Mouse (Mus musculus): ENCODE measurements around the gene Ttc21a.
"Not testable (repeated sequence)": the region's sequence is repeated elsewhere in the genome, so short reads cannot be mapped to it uniquely, and the experiment has no call there.

Gene Ttc21a

GRCm38 (mm10) chr9:119994207-119994606 is 56.8 kb downstream of the Ttc21a start:
- DNase-seq (ENCODE audit: extremely low read depth, low read depth) = no peak

- DNase-seq (ENCODE audit: extremely low read depth, low read depth) = no peak
Measured at GRCm38 (mm10) chr9:119996080-119996479, 58.7 kb downstream of the Ttc21a start.

GRCm38 (mm10) chr9:119998776-119999175 is 61.4 kb downstream of the Ttc21a start:
- no peak for DNase-seq (ENCODE audit: extremely low read depth, low read depth)

GRCm38 (mm10) chr9:119999636-120000035 is 62.2 kb downstream of the Ttc21a start:
- DNase-seq (ENCODE audit: extremely low read depth, low read depth) = no peak

GRCm38 (mm10) chr9:120000761-120001160 is 63.4 kb downstream of the Ttc21a start:
- no peak for DNase-seq (ENCODE audit: extremely low read depth, low read depth)

- DNase-seq (ENCODE audit: extremely low read depth, low read depth) = peak; percentile 73
Measured at GRCm38 (mm10) chr9:120001945-120002725, 64.7 kb downstream of the Ttc21a start.

- DNase-seq (ENCODE audit: extremely low read depth, low read depth) = no peak
Measured at GRCm38 (mm10) chr9:120002893-120003292, 65.5 kb downstream of the Ttc21a start.

GRCm38 (mm10) chr9:120005936-120006335 is 68.5 kb downstream of the Ttc21a start:
- DNase-seq (ENCODE audit: extremely low read depth, low read depth) = no peak

GRCm38 (mm10) chr9:120007833-120008232 is 70.4 kb downstream of the Ttc21a start:
- DNase-seq (ENCODE audit: extremely low read depth, low read depth) = no peak

GRCm38 (mm10) chr9:120009226-120009841 is 71.9 kb downstream of the Ttc21a start:
- DNase-seq (ENCODE audit: extremely low read depth, low read depth) = no peak

GRCm38 (mm10) chr9:120009871-120010270 is 72.5 kb downstream of the Ttc21a start:
- no peak for DNase-seq (ENCODE audit: extremely low read depth, low read depth)

- peak; percentile 53 for DNase-seq (ENCODE audit: extremely low read depth, low read depth)
Measured at GRCm38 (mm10) chr9:120010781-120011511, 73.5 kb downstream of the Ttc21a start.

GRCm38 (mm10) chr9:120011533-120011932 is 74.1 kb downstream of the Ttc21a start:
- peak; percentile 52 for DNase-seq (ENCODE audit: extremely low read depth, low read depth)

GRCm38 (mm10) chr9:120012161-120012560 is 74.8 kb downstream of the Ttc21a start:
- not testable (repeated sequence) for DNase-seq (ENCODE audit: extremely low read depth, low read depth)

GRCm38 (mm10) chr9:120012781-120013180 is 75.4 kb downstream of the Ttc21a start:
- DNase-seq (ENCODE audit: extremely low read depth, low read depth) = no peak

GRCm38 (mm10) chr9:120013251-120013820 is 75.9 kb downstream of the Ttc21a start:
- DNase-seq (ENCODE audit: extremely low read depth, low read depth) = no peak

- DNase-seq (ENCODE audit: extremely low read depth, low read depth) = no peak
Measured at GRCm38 (mm10) chr9:120014828-120015227, 77.4 kb downstream of the Ttc21a start.

- no peak for DNase-seq (ENCODE audit: extremely low read depth, low read depth)
Measured at GRCm38 (mm10) chr9:120016956-120017355, 79.5 kb downstream of the Ttc21a start.
